16 mouse cellular contexts compared by ENCODE assay signal in the genomic region with DNA sequence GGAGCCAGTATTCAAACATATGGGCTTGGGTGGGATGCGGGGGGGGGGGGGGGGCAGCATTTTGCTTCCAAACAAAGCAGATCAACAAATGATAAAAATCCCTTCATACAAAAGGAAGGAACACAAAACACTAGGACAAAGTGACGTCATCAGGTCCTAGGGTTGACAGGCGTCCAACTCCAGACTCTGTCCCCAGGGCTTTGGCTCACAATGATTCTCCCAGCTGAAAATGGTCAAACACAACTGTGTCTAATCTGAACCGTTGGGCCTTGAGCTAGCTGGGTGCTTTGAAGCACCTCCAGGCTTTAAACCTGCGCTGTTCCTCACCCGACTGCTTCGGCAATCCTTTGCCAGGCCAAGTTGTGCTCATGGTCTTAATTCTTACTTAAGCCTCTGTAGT.
"Had no signal": no experiment of that assay in that cellular context is flagged by ENCODE, and none has a peak within 500 bp of the region (broad histone marks: within the 10 kb centered on the region; RNA-seq: fewer than 3 reads in every experiment).

No protein-coding gene starts in this region.

- H3K36me3 ChIP-seq: limb, embryonic 10.5 days; liver, embryonic 15.5 days; neural tube, embryonic 13.5 days had no signal

- DNase-seq: kidney, adult 8-10 months; kidney, postnatal 25 days; retina, postnatal 1 day; right cerebral cortex, postnatal 4 days; spleen, adult 18-20 months; thymus, adult 18-20 months; thymus, postnatal 14 days had no signal

- H3K27ac ChIP-seq: left cerebral cortex, adult 2 months; limb, embryonic 10.5 days; liver, embryonic 15.5 days; macrophage; neural tube, embryonic 13.5 days had no signal

- H3K4me2 ChIP-seq: liver, embryonic 11.5 days; liver, embryonic 15.5 days; midbrain, embryonic 11.5 days; neural tube, embryonic 13.5 days had no signal

- H3K9me3 ChIP-seq: limb, embryonic 10.5 days; liver, embryonic 15.5 days; megakaryocyte, embryonic 14.5 days; neural tube, embryonic 13.5 days had no signal

- ATAC-seq: midbrain, embryonic 16.5 days had no signal

- H3K4me3 ChIP-seq: left cerebral cortex, adult 2 months; limb, embryonic 10.5 days; liver, embryonic 15.5 days; megakaryocyte, embryonic 14.5 days; neural tube, embryonic 13.5 days had no signal

- H3K27me3 ChIP-seq: liver, embryonic 15.5 days; neural tube, embryonic 13.5 days had no signal

- H3K4me1 ChIP-seq: limb, embryonic 10.5 days; liver, embryonic 15.5 days; neural tube, embryonic 13.5 days had no signal

- H3K9ac ChIP-seq: liver, embryonic 15.5 days; neural tube, embryonic 13.5 days had no signal
